Mouse (Mus musculus) embryonic facial prominence, embryonic 11.5 days (tissue): Measurements from ENCODE around the gene Rpl26. TPM values are rescaled to one million over a fixed set of nuclear protein-coding genes. Genes with fewer than 3 reads are reported as not detected.

Experiments
- ATAC-seq: fragments of 200-750 bp; cut with Nextera tagmentation; replicated peaks from 2 replicates; pipeline ENCODE4 v1.8.0; 2017; ENCODE audit warnings: low read depth; ENCODE audit not compliant: insufficient number of reproducible peaks, low FRiP score, low TSS enrichment
- DNase-seq: peaks from one replicate; pipeline ENCODE4 v3.0.0-alpha.2; 2015; ENCODE audit warnings: low spot score
- H3K27ac ChIP-seq: fragments of 300-500 bp; sonication (generic); replicated peaks from 2 replicates; pipeline ENCODE4 v1.5.1; 2014; ENCODE audit warnings: mild to moderate bottlenecking, low read depth, low read length, control low read depth
- H3K27me3 ChIP-seq: fragments of 300-500 bp; sonication (generic); 2 replicates; pipeline ENCODE4 v1.6.1; 2014; ENCODE audit warnings: mild to moderate bottlenecking, low read length, moderate library complexity, mixed read lengths; ENCODE audit not compliant: control insufficient read depth, insufficient read depth
- H3K36me3 ChIP-seq: fragments of 300-500 bp; sonication (generic); replicated peaks from 2 replicates; pipeline ENCODE4 v1.6.1; 2014; ENCODE audit warnings: low read depth, mild to moderate bottlenecking, low read length, moderate library complexity, mixed read lengths; ENCODE audit not compliant: control insufficient read depth, insufficient read depth
- H3K4me1 ChIP-seq: fragments of 300-500 bp; sonication (generic); 2 replicates; pipeline ENCODE4 v1.6.1; 2014; ENCODE audit warnings: low read length, mixed read lengths; ENCODE audit not compliant: control insufficient read depth, insufficient read depth
- H3K4me2 ChIP-seq: fragments of 300-500 bp; sonication (generic); 2 replicates; pipeline ENCODE4 v1.6.1; 2014; ENCODE audit warnings: low read depth, mild to moderate bottlenecking, control low read depth, low read length, moderate library complexity
- H3K4me3 ChIP-seq: fragments of 300-500 bp; sonication (generic); 2 replicates; pipeline ENCODE4 v1.5.1; 2014; ENCODE audit warnings: low read depth, low read length, control low read depth
- H3K9ac ChIP-seq: fragments of 300-500 bp; sonication (generic); replicated peaks from 2 replicates; pipeline ENCODE4 v1.6.1; 2014; ENCODE audit warnings: mild to moderate bottlenecking, control low read depth, low read length
- H3K9me3 ChIP-seq: fragments of 300-500 bp; sonication (generic); replicated peaks from 2 replicates; pipeline ENCODE4 v1.6.1; 2016; ENCODE audit warnings: mild to moderate bottlenecking, low read length, inconsistent platforms, mixed read lengths; ENCODE audit not compliant: control insufficient read depth
- WGBS: fragments of 180-500 bp; shearing (Covaris S2); extraction: QIAGEN DNeasy Blood & Tissue Kit; methylation state at CpG from one replicate; pipeline ENCODE4 v1.1.7; 2014; 5-methylcytosine and 5-hydroxymethylcytosine counted together
- polyA plus RNA-seq: library from polyadenylated mRNA; unstranded; fragments of >200 nt; fragmentation: Nextera tagmentation; extraction: Ambion mirVana; gene quantifications from 2 replicates; pipeline ENCODE4 v1.2.1, GENCODE M21; 2014

Gene Rpl26
- polyA plus RNA-seq, 1 experiment from 2014 or later: 978 TPM

GRCm38 (mm10) chr11:68947542-68947993, 46.2 kb downstream of the Rpl26 start:
- no peak overlapping the region for H3K9ac ChIP-seq
- no peaks in the 10 kb centered on the region for H3K9me3 ChIP-seq
- H3K27me3 ChIP-seq: no peaks in the 10 kb centered on the region; the same call in 1 of the 2 replicates
- ATAC-seq: no peak
- H3K4me1 ChIP-seq: no peaks in the 10 kb centered on the region
- H3K36me3 ChIP-seq: no peaks in the 10 kb centered on the region
- no peak overlapping the region for H3K4me3 ChIP-seq
- no peak for DNase-seq
- 0 out of 2 replicates have a peak overlapping the region, but pooled peaks have one; percentile 17 for H3K4me2 ChIP-seq
- H3K27ac ChIP-seq: no peak overlapping the region
- 8% methylated on average over 12 of the region's 12 CpGs for WGBS

DNA sequence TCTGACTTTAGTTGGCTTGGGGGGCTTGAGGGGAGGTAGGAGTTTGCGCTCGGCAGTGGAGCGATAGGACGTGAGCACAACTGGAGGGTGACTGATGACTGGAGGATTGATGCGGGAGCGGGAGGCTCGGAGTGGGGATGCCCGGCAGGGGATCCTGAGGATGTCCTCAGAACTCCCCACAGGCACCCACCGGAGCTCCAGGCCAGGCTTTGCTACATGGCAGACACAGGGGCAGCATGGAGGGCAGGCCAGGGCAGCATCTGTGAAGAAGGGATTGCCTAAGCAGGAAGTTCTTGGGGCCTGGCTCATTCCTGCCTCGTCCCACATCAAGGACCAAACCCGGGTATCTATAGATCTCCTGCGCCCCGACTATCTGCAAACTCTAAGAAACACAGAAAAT, 52.5 kb downstream of the Rpl26 start:
- 9% methylated on average over 13 of the region's 13 CpGs for WGBS
- Histone ChIP-seq H3K4me3 (no peak overlapping the region; the same call in 1 of the 2 replicates), H3K27ac (no peak overlapping the region), H3K9me3 (no peaks in the 10 kb centered on the region), H3K4me1 (peaks cover 4% of the 10 kb centered on the region), H3K9ac (peak overlapping the region; percentile 22; the same call in 1 of the 2 replicates), H3K27me3 (peaks cover 20% of the 10 kb centered on the region), H3K4me2 (peak overlapping the region; percentile 57), H3K36me3 (no peaks in the 10 kb centered on the region)
- DNase-seq (no peak), ATAC-seq (no peak)

- Histone ChIP-seq H3K27ac (no peak overlapping the region), H3K9me3 (no peaks in the 10 kb centered on the region), H3K4me2 (peak overlapping the region; percentile 57), H3K4me3 (peak overlapping the region; percentile 33), H3K36me3 (no peaks in the 10 kb centered on the region), H3K4me1 (peaks cover 4% of the 10 kb centered on the region), H3K27me3 (peaks cover 20% of the 10 kb centered on the region), H3K9ac (peak overlapping the region; percentile 54)
- ATAC-seq: no peak
- DNase-seq: peak; percentile 10
- WGBS: 3% methylated on average over 17 of the region's 17 CpGs
These were observed 53.0 kb downstream of the Rpl26 start for GRCm38 (mm10) chr11:68954408-68954807.

GRCm38 (mm10) chr11:68955473-68955872, 54.1 kb downstream of the Rpl26 start:
- Histone ChIP-seq H3K4me1 (peaks cover 4% of the 10 kb centered on the region), H3K27me3 (peaks cover 20% of the 10 kb centered on the region), H3K27ac (no peak overlapping the region), H3K9ac (no peak overlapping the region), H3K4me2 (peak overlapping the region; percentile 21), H3K4me3 (no peak overlapping the region), H3K36me3 (no peaks in the 10 kb centered on the region), H3K9me3 (no peaks in the 10 kb centered on the region)
- DNase-seq (no peak), ATAC-seq (0 out of 2 replicates have a peak, but pooled peaks have one; percentile 51)
- 71% methylated on average over 5 of the region's 5 CpGs for WGBS

DNA sequence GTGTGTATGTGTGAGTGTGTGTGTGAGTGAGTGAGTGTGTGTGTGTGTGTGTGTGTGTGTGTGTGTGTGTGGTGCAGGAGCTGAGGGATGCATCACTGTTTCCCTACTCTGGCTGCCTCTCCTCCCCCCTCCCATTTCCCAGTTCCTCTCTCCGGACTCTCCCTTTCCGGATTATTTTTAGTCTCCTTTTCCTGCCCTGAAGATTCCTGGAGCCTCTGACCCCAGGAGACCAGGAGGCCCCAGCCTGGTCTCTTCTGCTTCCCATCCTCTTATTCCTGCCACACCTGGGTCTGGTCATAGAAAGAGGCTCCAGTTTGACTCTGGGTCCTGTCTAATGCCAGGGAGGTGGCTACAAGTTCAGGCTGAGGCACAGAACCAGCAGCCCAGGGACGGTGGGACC, 54.7 kb downstream of the Rpl26 start:
- H3K9ac ChIP-seq: no peak overlapping the region
- no peaks in the 10 kb centered on the region for H3K9me3 ChIP-seq
- ATAC-seq (no peak), DNase-seq (no peak)
- no peaks in the 10 kb centered on the region for H3K36me3 ChIP-seq
- 20% methylated on average over 3 of the region's 3 CpGs for WGBS
- no peak overlapping the region for H3K4me3 ChIP-seq
- H3K27ac ChIP-seq: no peak overlapping the region
- H3K27me3 ChIP-seq: peaks cover 20% of the 10 kb centered on the region
- H3K4me2 ChIP-seq: no peak overlapping the region; the same call in 1 of the 2 replicates
- H3K4me1 ChIP-seq: peaks cover 4% of the 10 kb centered on the region

Other genes with a start within 250 kb of the Rpl26 start
- gene Myh10, start 210.0 kb upstream of the Rpl26 start, polyA plus RNA-seq: 137 and 146 TPM in 2 replicates
- 53.2 and 54.4 TPM in 2 replicates for gene Ndel1, start 29.7 kb upstream of the Rpl26 start, polyA plus RNA-seq
- gene Rnf222, start 13.0 kb upstream of the Rpl26 start, polyA plus RNA-seq: 0.11 TPM in 1 of 2 replicates, not detected in the other
- not detected in 2 replicates for gene Odf4, start 25.5 kb downstream of the Rpl26 start, polyA plus RNA-seq
- 4.4 and 4.5 TPM in 2 replicates for gene Arhgef15, start 55.9 kb downstream of the Rpl26 start, polyA plus RNA-seq
- 2.0 and 2.4 TPM in 2 replicates for gene Slc25a35, start 66.5 kb downstream of the Rpl26 start, polyA plus RNA-seq
- gene Rangrf, start 73.6 kb downstream of the Rpl26 start, polyA plus RNA-seq: 69.2 and 71.2 TPM in 2 replicates
- 34.4 and 34.8 TPM in 2 replicates for gene Pfas, start 106.9 kb downstream of the Rpl26 start, polyA plus RNA-seq
- 63.2 and 68.3 TPM in 2 replicates for gene Ctc1, start 114.3 kb downstream of the Rpl26 start, polyA plus RNA-seq
- 162 and 175 TPM in 2 replicates for gene Aurkb, start 144.1 kb downstream of the Rpl26 start, polyA plus RNA-seq
- gene Borcs6, start 158.1 kb downstream of the Rpl26 start, polyA plus RNA-seq: 6.4 and 7.7 TPM in 2 replicates
- gene Tmem107, start 169.2 kb downstream of the Rpl26 start, polyA plus RNA-seq: 40.4 and 43.1 TPM in 2 replicates
- 48.8 and 61.9 TPM in 2 replicates for gene Vamp2, start 186.9 kb downstream of the Rpl26 start, polyA plus RNA-seq
- 5.5 and 6.5 TPM in 2 replicates for gene Per1, start 193.6 kb downstream of the Rpl26 start, polyA plus RNA-seq
- 0.11 TPM in 1 of 2 replicates, not detected in the other for gene Hes7, start 218.8 kb downstream of the Rpl26 start, polyA plus RNA-seq
- not detected in 2 replicates for gene 9130213A22Rik, start 221.0 kb downstream of the Rpl26 start, polyA plus RNA-seq
- gene Aloxe3, start 224.3 kb downstream of the Rpl26 start, polyA plus RNA-seq: 0.25 and 0.88 TPM in 2 replicates